Mouse (Mus musculus) C2C12 (cell line): ENCODE data around the gene Hcfc1.

Experiments used
- CTCF ChIP-seq: IDR thresholded peaks from one replicate; pipeline ENCODE4 v1.5.1; 2011; ENCODE audit not compliant: control insufficient read depth, insufficient read depth, insufficient read length
- FOSL1 ChIP-seq: IDR thresholded peaks from one replicate; pipeline ENCODE4 v1.8.0; 2011; ENCODE audit warnings: mild to moderate bottlenecking, low read length; ENCODE audit not compliant: poor library complexity, insufficient read depth, severe bottlenecking
- MAX ChIP-seq: IDR thresholded peaks from one replicate; pipeline ENCODE4 v1.6.1; 2011; ENCODE audit warnings: mild to moderate bottlenecking, control low read depth
- MYOD1 ChIP-seq: IDR thresholded peaks from one replicate; pipeline ENCODE4 v1.6.1; 2011; ENCODE audit warnings: low read depth; ENCODE audit not compliant: control insufficient read depth, insufficient read length
- MYOG ChIP-seq: IDR thresholded peaks from one replicate; pipeline ENCODE4 v1.6.1; 2011; ENCODE audit not compliant: control insufficient read depth, insufficient read length; ENCODE audit errors: extremely low read depth
- USF1 ChIP-seq: IDR thresholded peaks from one replicate; pipeline ENCODE4 v1.6.1; 2011; ENCODE audit warnings: low read depth, mild to moderate bottlenecking, control low read depth, moderate library complexity

DNA sequence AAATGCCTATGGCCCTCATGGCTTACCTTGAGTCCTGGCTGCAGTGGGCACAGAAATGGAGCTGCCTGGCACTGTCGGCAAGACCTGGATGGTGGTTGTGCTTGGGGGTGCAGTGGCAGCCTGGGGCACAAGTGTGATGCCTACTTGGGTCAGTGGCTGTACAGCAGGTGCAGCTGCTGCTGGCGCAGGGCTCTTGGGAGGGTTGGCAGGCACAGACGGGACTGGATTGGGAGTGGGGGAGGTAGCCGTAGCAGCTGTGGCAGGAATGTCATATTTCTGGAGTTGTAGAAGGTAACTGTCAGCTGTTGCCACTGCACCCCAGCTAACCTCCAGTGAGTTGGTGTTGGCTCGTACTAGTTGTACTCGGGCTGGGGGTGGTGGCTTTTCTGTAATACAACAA, 11.2 kb downstream of the Hcfc1 start:
- TF ChIP-seq CTCF, result no peak
- no peak for TF ChIP-seq MAX
- no peak for TF ChIP-seq USF1
- no peak for TF ChIP-seq MYOG
- no peak for TF ChIP-seq FOSL1
- no peak for TF ChIP-seq MYOD1
